Mouse (Mus musculus): ENCODE results near the gene Tbx5.
"Not testable (repeated sequence)": the region's sequence is repeated elsewhere in the genome, so short reads cannot be mapped to it uniquely, and the experiment has no call there.

Gene Tbx5

GRCm38 (mm10) chr5:119842701-119843393 lies 10.4 kb downstream of the Tbx5 start:
- in situ Hi-C loops (cut with MboI, MseI), result no loop called here

DNA sequence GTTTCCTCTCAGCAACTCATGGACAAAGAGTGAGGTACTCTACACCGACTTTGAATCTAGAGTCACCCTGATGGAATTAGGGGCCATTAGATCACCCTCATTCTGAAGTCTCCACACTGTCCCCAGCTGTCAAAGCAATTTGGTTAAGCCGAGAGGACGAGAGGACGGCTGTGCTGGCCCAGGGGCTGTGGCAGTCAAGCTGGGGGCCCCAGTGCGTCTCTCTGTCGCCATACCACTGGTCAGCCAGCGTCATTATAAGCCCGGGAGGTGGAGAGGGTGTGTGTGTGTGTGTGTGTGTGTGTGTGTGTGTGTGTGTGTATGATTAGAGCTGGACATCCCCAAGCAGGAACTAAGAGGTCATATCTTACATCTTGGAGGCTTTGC lies 10.9 kb downstream of the Tbx5 start:
- in situ Hi-C loops (cut with MboI, MseI), result no loop called here

DNA sequence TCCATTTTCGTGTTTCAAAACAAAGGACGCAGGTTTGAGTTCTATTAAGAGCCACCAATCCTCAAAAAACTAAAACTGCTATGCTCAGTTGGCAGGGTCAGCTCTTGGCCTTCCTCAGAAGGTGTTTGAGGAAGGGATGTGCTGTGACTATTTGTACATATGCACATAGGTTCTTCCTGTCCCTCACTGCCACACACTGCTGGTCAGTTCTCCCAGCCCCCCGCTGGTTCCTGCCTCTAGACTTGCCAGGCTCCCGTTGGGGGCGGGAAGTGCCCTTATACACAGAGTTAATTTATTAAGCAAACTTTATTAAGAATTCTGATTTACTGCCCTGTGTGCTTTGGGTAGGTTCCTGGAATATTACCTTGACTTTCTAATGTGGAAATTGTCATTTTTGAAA lies 11.9 kb downstream of the Tbx5 start:
- in situ Hi-C loops (cut with MboI, MseI), result no loop called here

- in situ Hi-C loops (cut with MboI, MseI), result no loop called here
These were observed 12.5 kb downstream of the Tbx5 start for GRCm38 (mm10) chr5:119844994-119845393.

- in situ Hi-C loops (cut with MboI, MseI), result no loop called here
These were observed 24.6 kb downstream of the Tbx5 start for GRCm38 (mm10) chr5:119857052-119857451.

GRCm38 (mm10) chr5:119861301-119861700 lies 28.8 kb downstream of the Tbx5 start:
- in situ Hi-C loops (cut with MboI, MseI), result no loop called here

DNA sequence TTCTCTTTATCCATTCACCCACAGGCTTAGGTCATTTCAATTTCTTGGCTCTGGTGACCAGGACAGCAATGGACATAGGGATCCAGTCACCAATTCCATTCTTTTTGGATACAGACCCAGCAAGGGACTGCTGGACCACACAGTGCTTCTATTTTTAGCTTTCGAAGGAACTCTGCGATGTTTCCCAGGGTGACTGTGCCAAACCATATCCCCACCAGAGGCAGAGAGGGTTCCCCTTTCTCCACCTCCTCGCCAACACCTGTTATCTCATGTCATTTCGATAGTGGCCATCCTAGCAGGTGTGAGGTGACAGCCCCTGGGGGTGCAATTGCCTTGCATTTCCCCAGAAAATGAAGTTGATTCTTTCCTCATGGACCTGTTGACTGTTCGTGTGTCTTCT lies 30.0 kb downstream of the Tbx5 start:
- in situ Hi-C loops (cut with MboI, MseI), result no loop called here

DNA sequence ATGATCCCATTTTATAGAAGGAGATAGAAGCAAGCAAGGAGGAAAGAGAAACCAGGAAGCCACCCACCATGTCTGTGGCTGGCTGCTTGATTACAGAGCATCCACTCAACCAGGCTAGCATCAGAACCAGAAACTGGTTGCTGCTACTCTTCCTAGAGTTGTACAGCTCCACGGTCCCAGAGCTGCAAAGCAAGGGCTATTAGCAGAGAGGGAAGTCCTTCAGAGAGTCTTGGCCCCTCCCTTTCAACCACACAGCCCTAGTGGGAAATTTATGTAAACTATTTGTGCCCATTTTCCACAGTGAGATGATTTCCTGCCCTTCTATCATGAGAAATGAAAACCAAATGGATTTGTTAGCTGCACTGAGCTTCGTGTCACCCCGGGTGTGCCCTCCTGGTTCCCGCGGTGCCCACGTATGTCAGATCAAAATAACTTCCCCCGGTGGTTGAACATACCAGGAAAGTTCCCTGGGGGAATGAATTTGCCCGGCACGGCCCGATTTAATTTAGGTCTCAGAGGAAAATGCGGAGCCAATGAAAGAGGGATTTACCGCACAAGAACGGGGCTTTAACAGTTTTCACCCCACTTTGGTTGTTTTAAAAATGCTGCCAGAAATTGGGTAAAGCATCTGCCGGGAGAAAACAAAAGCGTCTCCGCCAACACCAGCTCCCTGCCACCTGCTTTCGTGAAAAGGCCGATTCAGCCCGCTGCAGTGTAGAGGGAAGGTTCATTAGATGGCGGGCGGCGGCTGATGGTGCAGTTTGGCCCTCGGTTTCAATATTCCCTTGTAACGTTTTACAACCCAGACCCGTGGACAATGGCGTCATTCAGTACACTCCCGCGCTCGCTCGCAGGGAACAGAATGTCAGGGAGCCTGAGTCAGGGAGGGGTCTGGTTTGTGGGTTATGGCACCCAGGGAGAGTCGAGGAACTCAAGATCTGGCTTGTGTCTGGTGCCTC lies 34.1 kb downstream of the Tbx5 start:
- in situ Hi-C loops (cut with MboI, MseI), result no loop called here

- in situ Hi-C loops (cut with MboI, MseI), result no loop called here
These were observed 35.5 kb downstream of the Tbx5 start for GRCm38 (mm10) chr5:119867986-119868385.

DNA sequence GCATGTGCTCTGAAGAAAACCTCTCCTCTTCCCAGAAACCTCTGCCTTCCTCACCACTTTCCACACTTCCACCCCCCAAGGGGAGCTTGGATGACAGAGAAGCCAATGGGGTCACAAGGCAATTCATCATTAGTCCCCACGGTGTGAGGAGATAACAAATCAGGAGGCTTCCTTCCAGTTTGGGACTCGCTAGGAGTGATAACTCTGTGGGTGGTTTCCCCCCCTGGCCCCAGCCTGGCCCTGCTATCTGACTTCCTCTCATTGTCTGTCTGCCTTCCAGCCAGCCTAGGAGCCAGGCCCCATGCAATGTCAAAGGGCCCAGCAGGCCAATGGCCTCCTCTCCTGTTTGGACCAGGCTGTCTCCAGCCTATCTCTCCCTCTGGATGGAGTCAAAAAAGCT lies 43.0 kb downstream of the Tbx5 start:
- in situ Hi-C loops (cut with MboI, MseI), result no loop called here

DNA sequence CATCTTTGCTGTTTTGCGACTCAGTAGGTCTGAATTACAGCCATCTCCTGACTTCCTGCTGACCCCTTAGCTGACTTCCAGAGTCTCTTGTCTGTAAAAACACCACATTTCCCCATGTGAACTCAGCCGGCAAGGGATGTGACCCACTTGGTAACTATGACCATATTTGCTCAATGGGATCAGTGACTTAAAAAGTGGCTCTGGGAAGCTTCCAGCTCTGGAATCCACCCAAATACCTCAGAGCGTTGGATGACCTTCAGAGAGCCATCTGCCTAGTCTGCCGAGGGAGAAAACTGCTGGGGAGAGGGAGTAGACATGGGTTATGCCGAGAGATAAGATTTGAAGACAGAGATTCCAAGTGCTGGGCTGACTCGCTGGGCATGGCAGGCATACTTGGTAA lies 44.7 kb downstream of the Tbx5 start:
- in situ Hi-C loops (cut with MboI, MseI), result no loop called here

- in situ Hi-C loops (cut with MboI, MseI), result no loop called here
These were observed 53.1 kb downstream of the Tbx5 start for GRCm38 (mm10) chr5:119885595-119885994.

DNA sequence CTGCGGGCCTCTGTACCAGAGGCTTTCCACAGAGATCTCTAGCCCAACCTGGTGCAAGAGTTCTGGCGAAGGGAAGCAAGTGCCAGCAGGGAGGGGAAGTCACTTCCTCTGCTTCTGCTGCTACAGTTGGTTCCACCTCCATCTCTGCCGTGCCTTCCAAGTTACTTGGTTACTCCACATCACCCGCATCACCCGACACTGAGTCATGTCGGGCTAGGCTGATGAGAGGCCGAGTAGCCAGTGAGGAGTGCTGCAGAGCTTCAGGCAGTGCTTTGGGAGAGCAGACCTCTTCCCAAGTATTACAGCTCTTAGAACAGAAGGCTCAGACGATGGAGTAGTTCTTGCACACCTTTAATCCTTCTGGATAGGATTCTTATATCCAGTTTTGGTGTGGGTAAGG lies 54.9 kb downstream of the Tbx5 start:
- in situ Hi-C loops (cut with MboI, MseI), result no loop called here

GRCm38 (mm10) chr5:119891960-119892359 lies 59.5 kb downstream of the Tbx5 start:
- in situ Hi-C loops (cut with MboI, MseI), result no loop called here

- in situ Hi-C loops (cut with MboI, MseI), result no loop called here
These were observed 60.6 kb downstream of the Tbx5 start for GRCm38 (mm10) chr5:119893060-119893459.

DNA sequence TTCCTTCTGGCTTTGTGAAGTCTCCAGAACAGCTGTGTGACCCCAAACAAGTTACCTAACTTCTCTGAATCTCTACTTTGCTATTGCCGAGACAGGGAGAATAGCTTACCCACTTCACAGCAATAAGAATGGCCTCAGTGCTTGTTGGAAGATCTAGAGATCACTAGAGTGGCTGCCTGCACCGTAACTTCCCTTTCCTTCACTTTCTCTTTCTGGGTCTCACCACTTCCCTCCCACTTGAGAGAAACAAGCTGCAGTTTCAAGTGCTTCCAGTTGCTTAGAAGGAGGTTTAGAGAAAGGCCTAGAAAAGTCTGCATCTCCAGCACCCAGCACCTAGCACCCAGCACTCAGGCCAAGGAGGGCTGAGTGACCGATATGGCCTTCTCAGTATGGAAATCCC lies 64.1 kb downstream of the Tbx5 start:
- in situ Hi-C loops (cut with MboI, MseI), result no loop called here

DNA sequence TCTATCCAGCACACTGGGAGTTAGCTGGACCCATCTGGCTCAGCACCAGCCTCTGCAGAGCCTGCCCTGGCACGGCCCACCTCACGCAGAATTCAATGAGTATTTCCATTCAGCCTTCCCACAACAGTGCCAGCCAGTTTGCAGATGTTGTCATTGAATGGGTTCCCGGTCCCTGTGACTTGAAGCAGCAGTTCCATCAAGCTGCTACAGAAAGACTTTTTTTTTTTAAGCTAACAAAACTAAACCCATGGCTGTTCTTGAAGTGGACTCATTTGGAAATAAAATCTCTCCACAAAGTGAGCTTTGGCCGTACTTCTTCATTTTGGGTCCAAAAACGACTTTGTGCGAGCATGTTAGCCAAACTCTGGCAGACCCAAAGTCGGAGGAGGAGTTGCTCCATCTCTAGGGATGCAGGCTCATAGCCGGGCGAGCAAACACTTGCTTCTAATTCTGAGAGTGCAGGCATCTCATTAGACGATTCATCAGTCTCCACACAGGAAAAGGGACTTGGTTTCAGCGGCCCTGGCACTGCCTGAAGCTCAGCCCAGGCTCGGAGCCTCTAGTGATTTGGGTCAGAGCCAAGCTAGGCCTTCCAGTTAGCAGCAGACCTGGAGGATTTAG lies 84.2 kb downstream of the Tbx5 start:
- in situ Hi-C loops (cut with MboI, MseI), result no loop called here

DNA sequence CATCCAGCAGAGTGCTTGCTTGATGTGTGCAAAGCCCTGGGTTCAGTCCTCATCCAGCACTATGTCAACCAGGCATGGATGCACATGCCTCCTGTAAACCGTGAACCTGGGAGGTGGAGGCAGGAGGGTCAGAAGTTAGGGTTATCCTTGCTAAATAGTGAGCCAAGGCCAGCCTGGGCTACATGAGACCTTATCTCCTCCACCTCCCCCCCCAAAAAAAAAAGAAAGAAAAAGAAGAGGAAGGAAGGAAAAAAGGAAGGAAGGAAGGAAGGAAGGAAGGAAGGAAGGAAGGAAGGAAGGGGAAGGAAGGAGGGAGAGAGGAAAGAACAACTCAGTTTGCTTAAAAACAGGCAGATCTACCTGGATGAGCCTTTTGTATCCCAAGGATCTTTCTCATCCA lies 85.9 kb downstream of the Tbx5 start:
- in situ Hi-C loops (cut with MboI, MseI), result not testable (repeated sequence)

DNA sequence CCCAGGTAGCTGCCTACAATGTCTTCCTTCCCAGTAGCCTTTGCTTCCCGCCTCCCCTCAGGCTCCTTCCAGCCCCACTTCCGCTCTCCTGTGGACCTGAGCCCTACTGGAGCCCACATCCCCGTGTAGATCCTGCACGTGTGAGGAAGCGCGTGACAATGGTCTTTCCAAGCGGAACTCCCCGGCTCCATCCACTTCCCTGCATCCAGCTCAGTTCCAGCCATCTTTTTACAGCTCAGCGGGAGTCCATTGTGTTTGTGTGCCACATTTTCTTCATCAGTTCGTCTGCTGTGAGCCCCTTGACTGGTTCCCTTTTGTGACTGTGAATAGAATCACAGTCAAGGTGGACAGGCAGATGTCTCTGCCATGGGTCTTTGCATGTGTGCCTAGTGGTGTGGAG lies 88.5 kb downstream of the Tbx5 start:
- in situ Hi-C loops (cut with MboI, MseI), result no loop called here

GRCm38 (mm10) chr5:119922229-119922628 lies 89.8 kb downstream of the Tbx5 start:
- in situ Hi-C loops (cut with MboI, MseI), result no loop called here
